Mouse (Mus musculus): Measurements from ENCODE around the gene Pde6g.

Gene Pde6g

GRCm38 (mm10) chr11:120467051-120467735, 13.9 kb upstream of the Pde6g start, which contains the start of gene Arl16:
Arl16 (minus strand) TSS chr11:120467607.
- DNase-seq (ENCODE audit: low spot score), result peak; percentile 99

GRCm38 (mm10) chr11:120465521-120465920, 12.2 kb upstream of the Pde6g start:
- no peak for DNase-seq (ENCODE audit: low spot score)

- no peak for DNase-seq (ENCODE audit: low spot score)
These were observed 11.1 kb upstream of the Pde6g start for GRCm38 (mm10) chr11:120464365-120464764.

- DNase-seq (ENCODE audit: low spot score), result no peak
These were observed 10.2 kb upstream of the Pde6g start for GRCm38 (mm10) chr11:120463536-120463935.

- peak; percentile 32 for DNase-seq (ENCODE audit: low spot score)
These were observed 5.7 kb upstream of the Pde6g start for GRCm38 (mm10) chr11:120458847-120459597.

GRCm38 (mm10) chr11:120457772-120458751, 4.8 kb upstream of the Pde6g start, which contains the start of the genes Oxld1 and Ccdc137:
Oxld1 (minus strand) TSS chr11:120458068.
Ccdc137 (plus strand) TSS chr11:120458115.
- DNase-seq (ENCODE audit: low spot score), result peak; percentile 85

GRCm38 (mm10) chr11:120457370-120457769, 4.1 kb upstream of the Pde6g start:
- no peak for DNase-seq (ENCODE audit: low spot score)

GRCm38 (mm10) chr11:120455413-120455812, 2.1 kb upstream of the Pde6g start:
- no peak for DNase-seq (ENCODE audit: low spot score)

GRCm38 (mm10) chr11:120454965-120455364, 1.7 kb upstream of the Pde6g start:
- no peak for DNase-seq (ENCODE audit: low spot score)

- DNase-seq (ENCODE audit: low spot score), result peak; percentile 5
These were observed 1.1 kb downstream of the Pde6g start for GRCm38 (mm10) chr11:120452246-120452645.

GRCm38 (mm10) chr11:120447179-120447578, 6.1 kb downstream of the Pde6g start:
- DNase-seq (ENCODE audit: low spot score), result no peak

GRCm38 (mm10) chr11:120445475-120445874, 7.8 kb downstream of the Pde6g start:
- no peak for DNase-seq (ENCODE audit: low spot score)

- no peak for DNase-seq (ENCODE audit: low spot score)
These were observed 9.2 kb downstream of the Pde6g start for GRCm38 (mm10) chr11:120444106-120444505.

GRCm38 (mm10) chr11:120442765-120443280, 10.5 kb downstream of the Pde6g start:
- DNase-seq (ENCODE audit: low spot score), result no peak

GRCm38 (mm10) chr11:120442344-120442743, 11.0 kb downstream of the Pde6g start, which contains the start of gene Tspan10:
Tspan10 (plus strand) TSS chr11:120442644.
- no peak for DNase-seq (ENCODE audit: low spot score)

- no peak for DNase-seq (ENCODE audit: low spot score)
These were observed 15.4 kb downstream of the Pde6g start for GRCm38 (mm10) chr11:120437857-120438385.

- DNase-seq (ENCODE audit: low spot score), result peak; percentile 95
These were observed 16.0 kb downstream of the Pde6g start, which contains the start of gene Nploc4 for GRCm38 (mm10) chr11:120437152-120437856. Nploc4 (minus strand) TSS chr11:120437708.

GRCm38 (mm10) chr11:120426727-120427126, 26.6 kb downstream of the Pde6g start:
- no peak for DNase-seq (ENCODE audit: low spot score)

GRCm38 (mm10) chr11:120423569-120424295, 29.6 kb downstream of the Pde6g start:
- DNase-seq (ENCODE audit: low spot score), result peak; percentile 83

Data from retina, embryonic 14.5 days (tissue).